Mouse (Mus musculus) intestine, postnatal 0 days (tissue): ENCODE measurements at regions not wholly inside any gene's neighbourhood (a gene's known extent, or its start where the extent isn't known, plus 50 kb on each side); places are given as distances from the start of the nearest gene placed in this dataset.

Source experiments
- ATAC-seq: fragments of 200-750 bp; cut with Nextera tagmentation; 2 replicates; pipeline ENCODE4 v1.8.0; 2017; ENCODE audit warnings: mild to moderate bottlenecking, moderate TSS enrichment, moderate library complexity
- H3K27ac ChIP-seq: fragments of 300-500 bp; sonication (generic); 2 replicates; pipeline ENCODE4 v1.5.1; 2014; ENCODE audit warnings: mild to moderate bottlenecking, low read depth, low read length, moderate library complexity
- H3K27me3 ChIP-seq: fragments of 300-500 bp; sonication (generic); replicated peaks from 2 replicates; pipeline ENCODE4 v1.6.1; 2014; ENCODE audit warnings: low read length, mixed read lengths; ENCODE audit not compliant: control insufficient read depth, insufficient read depth
- H3K36me3 ChIP-seq: fragments of 300-500 bp; sonication (generic); 2 replicates; pipeline ENCODE4 v1.6.1; 2014; ENCODE audit warnings: mild to moderate bottlenecking, moderate library complexity; ENCODE audit not compliant: control insufficient read depth, insufficient read depth
- H3K4me1 ChIP-seq: fragments of 300-500 bp; sonication (generic); replicated peaks from 2 replicates; pipeline ENCODE4 v1.6.1; 2014; ENCODE audit warnings: antibody characterized with exemption, low read length, mixed read lengths; ENCODE audit not compliant: control insufficient read depth, insufficient read depth
- H3K4me2 ChIP-seq: fragments of 300-500 bp; sonication (generic); replicated peaks from 2 replicates; pipeline ENCODE4 v1.6.1; 2014; ENCODE audit warnings: low read depth, mild to moderate bottlenecking, moderate library complexity
- H3K4me3 ChIP-seq: fragments of 300-500 bp; sonication (generic); 2 replicates; pipeline ENCODE4 v1.5.1; 2014; ENCODE audit warnings: low read depth, low read length
- H3K9ac ChIP-seq: fragments of 300-500 bp; sonication (generic); 2 replicates; pipeline ENCODE4 v1.6.1; 2014; ENCODE audit warnings: mild to moderate bottlenecking, low read depth, low read length
- H3K9me3 ChIP-seq: fragments of 300-500 bp; sonication (generic); 2 replicates; pipeline ENCODE4 v1.6.1; 2016; ENCODE audit warnings: mixed run types; ENCODE audit not compliant: control insufficient read depth
- CTCF ChIP-seq: sonication (generic); IDR thresholded peaks from 2 replicates; pipeline ENCODE4 v1.5.1; 2016; ENCODE audit warnings: low read depth, mild to moderate bottlenecking, control low read depth, antibody characterized with exemption, moderate library complexity
- WGBS: fragments of 180-500 bp; shearing (Covaris S2); extraction: QIAGEN DNeasy Blood & Tissue Kit; methylation state at CpG from one replicate; pipeline ENCODE4 v1.1.7; 2014; 5-methylcytosine and 5-hydroxymethylcytosine counted together

DNA sequence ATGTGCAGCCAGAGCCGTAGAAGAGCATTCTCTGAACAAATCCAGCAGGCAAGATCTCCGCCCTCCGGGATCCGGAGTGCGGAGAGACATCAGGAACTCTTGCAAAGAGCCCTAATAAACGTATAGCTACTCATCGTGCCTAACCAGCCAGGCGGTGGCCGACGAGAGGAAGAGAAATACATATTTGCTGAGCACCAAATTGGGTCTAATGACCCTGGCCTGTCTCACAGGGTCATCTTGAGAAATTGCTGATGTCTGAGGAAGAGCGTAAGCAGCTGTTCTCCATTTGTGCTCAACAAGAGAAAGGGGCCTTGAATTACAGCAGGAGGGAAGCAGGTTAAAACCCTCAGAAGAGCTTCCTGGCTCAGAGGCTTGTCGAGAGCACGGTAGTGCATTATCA lies 92.8 kb upstream of the Zfp703 start:
- Histone ChIP-seq H3K9ac (no peak overlapping the region), H3K4me1 (peaks cover 9% of the 10 kb centered on the region), H3K4me3 (no peak overlapping the region), H3K27me3 (no peaks in the 10 kb centered on the region), H3K36me3 (no peaks in the 10 kb centered on the region), H3K4me2 (no peak overlapping the region), H3K27ac (no peak overlapping the region), H3K9me3 (no peaks in the 10 kb centered on the region)
- ATAC-seq, result no peak
- WGBS, result 41% methylated on average over 13 of the region's 13 CpGs
- TF ChIP-seq CTCF, result no peak

DNA sequence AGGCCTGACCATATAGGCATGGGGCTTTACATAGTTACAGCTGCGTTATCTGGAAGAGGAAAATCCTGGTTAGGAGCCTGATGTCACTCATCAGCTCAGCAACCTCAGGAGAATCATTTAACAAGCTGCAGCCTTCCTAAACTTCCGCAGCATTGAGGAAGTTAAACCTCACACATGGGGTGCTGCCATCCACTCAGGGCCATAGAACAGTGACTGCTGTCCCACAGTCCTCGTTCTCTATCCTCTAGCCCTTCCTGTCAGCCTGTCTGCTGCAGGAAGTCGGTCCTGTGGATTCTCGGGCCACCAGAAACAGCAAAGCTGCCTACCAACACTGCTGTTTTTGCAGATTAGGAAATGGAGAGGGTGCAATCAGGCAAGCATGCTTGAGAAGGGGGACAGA lies 91.8 kb upstream of the Zfp703 start:
- WGBS, result 82% methylated on average over 5 of the region's 5 CpGs
- no peaks in the 10 kb centered on the region for H3K9me3 ChIP-seq
- H3K27ac ChIP-seq, result no peak overlapping the region
- no peaks in the 10 kb centered on the region for H3K36me3 ChIP-seq
- no peak overlapping the region for H3K9ac ChIP-seq
- TF ChIP-seq CTCF, result no peak
- no peak for ATAC-seq
- no peak overlapping the region for H3K4me2 ChIP-seq
- no peak overlapping the region for H3K4me3 ChIP-seq
- H3K4me1 ChIP-seq, result peaks cover 7% of the 10 kb centered on the region
- no peaks in the 10 kb centered on the region for H3K27me3 ChIP-seq

DNA sequence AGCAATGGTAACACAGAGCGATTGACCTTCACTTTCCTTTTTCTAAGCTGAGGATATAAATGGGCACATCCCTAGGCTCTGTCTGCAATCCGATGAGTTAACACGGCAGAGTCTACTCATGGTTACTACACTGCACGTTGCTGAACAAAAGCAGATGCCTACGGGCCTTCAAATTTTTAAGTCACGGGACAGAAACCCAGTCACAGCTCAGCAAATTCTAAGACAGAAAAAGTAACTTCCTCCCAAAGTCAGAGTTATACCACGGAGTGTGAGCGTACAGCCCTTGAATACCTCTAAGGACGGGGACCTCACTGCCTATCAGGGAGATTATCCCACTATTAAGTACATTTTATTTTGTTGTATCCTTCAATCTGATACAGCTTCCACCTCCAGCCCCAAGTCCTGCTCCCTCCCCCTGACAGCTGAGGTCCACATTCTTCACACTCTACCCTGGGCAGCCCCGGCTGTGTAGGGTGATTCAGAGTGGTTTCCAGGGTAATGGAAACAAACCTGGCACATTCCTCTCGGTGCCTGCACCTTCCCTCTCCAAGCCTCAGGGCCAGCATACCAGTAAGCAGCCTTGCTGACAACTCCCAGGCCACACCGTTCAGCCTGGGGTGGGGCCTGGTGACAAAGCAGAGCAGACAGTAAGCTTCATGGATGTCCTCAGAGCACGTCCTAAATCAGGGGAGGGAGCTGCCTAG lies 90.2 kb upstream of the Zfp703 start:
- no peak overlapping the region for H3K4me2 ChIP-seq
- no peak overlapping the region for H3K9ac ChIP-seq
- peak; percentile 22 for ATAC-seq
- no peak overlapping the region for H3K27ac ChIP-seq
- H3K4me1 ChIP-seq, result no peaks in the 10 kb centered on the region; the same call in 1 of the 2 replicates
- no peak for TF ChIP-seq CTCF
- H3K4me3 ChIP-seq, result no peak overlapping the region
- H3K27me3 ChIP-seq, result no peaks in the 10 kb centered on the region
- H3K9me3 ChIP-seq, result no peaks in the 10 kb centered on the region
- 71% methylated on average over 13 of the region's 13 CpGs for WGBS
- no peaks in the 10 kb centered on the region for H3K36me3 ChIP-seq

DNA sequence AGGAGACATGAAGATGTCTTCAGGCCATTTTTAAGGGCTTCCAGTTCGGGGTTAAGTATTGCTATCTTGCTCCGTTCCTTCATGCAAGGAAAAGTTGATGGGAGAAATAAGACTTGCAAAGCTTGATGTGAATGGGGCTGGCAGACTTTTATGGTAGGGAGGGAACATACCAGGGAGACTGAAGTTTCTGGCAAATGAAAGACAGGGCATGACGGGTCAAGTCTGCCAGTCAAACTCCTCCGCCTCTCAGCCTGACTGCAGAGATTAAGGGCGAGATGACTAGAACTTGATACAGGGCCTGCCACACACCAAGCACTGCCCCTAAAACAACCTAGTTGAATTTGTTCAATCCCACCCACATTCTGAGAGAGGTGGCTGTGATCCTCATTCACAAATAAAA lies 89.6 kb upstream of the Zfp703 start:
- H3K27me3 ChIP-seq, result no peaks in the 10 kb centered on the region
- H3K9me3 ChIP-seq, result no peaks in the 10 kb centered on the region
- no peak overlapping the region for H3K27ac ChIP-seq
- WGBS, result 77% methylated on average over 5 of the region's 5 CpGs
- no peak overlapping the region for H3K4me2 ChIP-seq
- H3K4me1 ChIP-seq, result no peaks in the 10 kb centered on the region; the same call in 1 of the 2 replicates
- no peak overlapping the region for H3K4me3 ChIP-seq
- no peak for ATAC-seq
- no peaks in the 10 kb centered on the region for H3K36me3 ChIP-seq
- TF ChIP-seq CTCF, result no peak
- no peak overlapping the region for H3K9ac ChIP-seq

DNA sequence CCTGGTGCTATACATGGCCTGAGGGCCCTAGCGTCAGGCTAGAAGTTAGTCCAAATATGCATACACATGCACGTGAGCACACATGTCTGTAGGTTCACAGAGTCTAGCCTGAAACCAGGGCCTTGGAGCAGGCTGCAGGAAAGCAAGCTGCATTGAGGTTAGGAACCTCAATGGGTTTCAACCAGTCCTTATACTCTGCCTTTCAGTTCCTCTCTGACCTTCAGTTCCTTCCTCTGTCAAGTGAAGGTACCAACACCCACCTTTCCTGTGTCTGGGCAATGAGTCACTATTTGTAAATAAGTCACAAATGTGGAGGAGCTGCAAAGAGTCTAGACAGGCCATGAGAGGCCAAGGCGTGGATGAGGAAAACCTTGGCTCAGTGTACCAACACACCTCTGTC lies 89.1 kb upstream of the Zfp703 start:
- 74% methylated on average over 3 of the region's 3 CpGs for WGBS
- Histone ChIP-seq H3K9ac (no peak overlapping the region), H3K4me1 (no peaks in the 10 kb centered on the region; the same call in 1 of the 2 replicates), H3K27ac (no peak overlapping the region), H3K36me3 (no peaks in the 10 kb centered on the region), H3K4me3 (no peak overlapping the region), H3K27me3 (no peaks in the 10 kb centered on the region), H3K9me3 (no peaks in the 10 kb centered on the region), H3K4me2 (no peak overlapping the region)
- no peak; the same call in 1 of the 2 replicates for ATAC-seq
- TF ChIP-seq CTCF, result no peak

DNA sequence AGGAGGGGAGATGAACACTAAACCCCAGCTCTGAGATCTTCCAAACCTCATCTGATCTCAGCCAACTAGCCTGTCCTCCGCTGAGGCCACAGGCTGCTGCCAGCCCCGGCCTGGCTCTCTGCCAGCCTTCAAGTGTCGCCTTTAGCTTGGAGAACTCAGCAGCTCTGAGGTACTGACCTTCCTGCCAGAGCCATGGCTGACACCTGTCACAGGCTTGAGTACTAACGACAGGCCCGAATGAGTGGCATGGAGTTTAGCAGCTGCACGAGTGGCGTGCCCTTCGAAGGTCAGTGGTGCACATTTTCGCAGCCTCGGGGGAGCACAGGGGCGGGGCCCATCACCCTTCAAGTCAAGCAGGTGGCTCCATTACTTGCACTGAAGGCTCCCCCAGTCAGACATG lies 85.2 kb upstream of the Zfp703 start:
- 53% methylated on average over 11 of the region's 11 CpGs for WGBS
- Histone ChIP-seq H3K9ac (no peak overlapping the region), H3K9me3 (no peaks in the 10 kb centered on the region), H3K27me3 (no peaks in the 10 kb centered on the region), H3K4me2 (no peak overlapping the region), H3K27ac (no peak overlapping the region), H3K36me3 (no peaks in the 10 kb centered on the region), H3K4me3 (no peak overlapping the region), H3K4me1 (no peaks in the 10 kb centered on the region; the same call in 1 of the 2 replicates)
- ATAC-seq, result 0 out of 2 replicates have a peak, but pooled peaks have one; percentile 13
- no peak for TF ChIP-seq CTCF

DNA sequence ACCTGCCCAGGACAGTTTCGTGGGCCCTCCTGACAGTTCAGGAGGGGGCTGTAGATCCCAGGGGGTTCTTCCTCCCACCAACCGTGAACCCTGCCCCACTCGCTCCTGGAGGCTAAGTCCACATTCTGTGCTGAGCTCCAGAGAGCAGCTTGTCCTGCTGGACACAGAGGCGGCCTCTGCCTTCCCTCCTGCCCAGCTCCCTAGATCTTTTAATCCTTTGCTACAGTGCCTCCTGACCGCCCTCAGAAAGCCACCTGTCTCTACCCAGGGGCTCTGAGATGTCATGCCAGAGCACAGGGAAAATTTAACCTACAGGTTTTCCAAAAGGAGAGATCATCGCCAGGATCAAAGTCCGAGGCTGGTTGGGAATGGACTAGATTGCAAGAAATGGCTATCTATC lies 84.7 kb upstream of the Zfp703 start:
- H3K27me3 ChIP-seq, result no peaks in the 10 kb centered on the region
- no peak overlapping the region for H3K9ac ChIP-seq
- 81% methylated on average over 7 of the region's 7 CpGs for WGBS
- no peak overlapping the region for H3K27ac ChIP-seq
- H3K4me3 ChIP-seq, result no peak overlapping the region
- no peaks in the 10 kb centered on the region for H3K36me3 ChIP-seq
- no peak overlapping the region for H3K4me2 ChIP-seq
- no peaks in the 10 kb centered on the region for H3K9me3 ChIP-seq
- no peak for TF ChIP-seq CTCF
- no peaks in the 10 kb centered on the region; the same call in 1 of the 2 replicates for H3K4me1 ChIP-seq
- no peak for ATAC-seq
